Mouse (Mus musculus) forebrain, embryonic 11.5 days (tissue): ENCODE results near the gene Tln1. TPM values are rescaled to one million over a fixed set of nuclear protein-coding genes. Genes with fewer than 3 reads are reported as not detected.
A peak's percentile ranks its signal among the peaks of the same experiment; 100 is the strongest.
"Not testable (repeated sequence)": the region's sequence is repeated elsewhere in the genome, so short reads cannot be mapped to it uniquely, and the experiment has no call there.

ENCODE experiments used
- ATAC-seq: fragments of 200-750 bp; cut with Nextera tagmentation; replicated peaks from 2 replicates; pipeline ENCODE4 v1.8.0; 2017; ENCODE audit warnings: moderate TSS enrichment; ENCODE audit not compliant: low FRiP score
- DNase-seq: peaks from one replicate; pipeline ENCODE4 v3.0.0-alpha.2; 2017; ENCODE audit warnings: low spot score
- H3K27ac ChIP-seq: fragments of 300-500 bp; sonication (generic); 2 replicates; pipeline ENCODE4 v1.5.1; 2014; ENCODE audit warnings: low read depth, low read length
- H3K27me3 ChIP-seq: fragments of 300-500 bp; sonication (generic); 2 replicates; pipeline ENCODE4 v1.6.1; 2014; ENCODE audit warnings: mild to moderate bottlenecking, low read length, mixed read lengths; ENCODE audit not compliant: control insufficient read depth, insufficient read depth
- H3K36me3 ChIP-seq: fragments of 300-500 bp; sonication (generic); 2 replicates; pipeline ENCODE4 v1.6.1; 2014; ENCODE audit warnings: mild to moderate bottlenecking, low read length, moderate library complexity, mixed read lengths; ENCODE audit not compliant: control insufficient read depth, insufficient read depth
- H3K4me1 ChIP-seq: fragments of 300-500 bp; sonication (generic); replicated peaks from 2 replicates; pipeline ENCODE4 v1.6.1; 2014; ENCODE audit warnings: low read length, mixed read lengths; ENCODE audit not compliant: control insufficient read depth, insufficient read depth
- H3K4me2 ChIP-seq: fragments of 300-500 bp; sonication (generic); 2 replicates; pipeline ENCODE4 v1.6.1; 2014; ENCODE audit warnings: low read depth, mild to moderate bottlenecking, low read length, moderate library complexity, mixed read lengths; ENCODE audit not compliant: severe bottlenecking
- H3K4me3 ChIP-seq: fragments of 300-500 bp; sonication (generic); 2 replicates; pipeline ENCODE4 v1.5.1; 2014; ENCODE audit warnings: low read depth, low read length
- H3K9ac ChIP-seq: fragments of 300-500 bp; sonication (generic); 2 replicates; pipeline ENCODE4 v1.6.1; 2014; ENCODE audit warnings: low read length
- H3K9me3 ChIP-seq: fragments of 300-500 bp; sonication (generic); 2 replicates; pipeline ENCODE4 v1.6.1; 2016; ENCODE audit warnings: low read length, mixed read lengths; ENCODE audit not compliant: control insufficient read depth
- WGBS: fragments of 180-500 bp; shearing (Covaris S2); extraction: QIAGEN DNeasy Blood & Tissue Kit; methylation state at CpG from one replicate; pipeline ENCODE4 v1.1.7; 2014; 5-methylcytosine and 5-hydroxymethylcytosine counted together
- polyA plus RNA-seq: library from polyadenylated mRNA; unstranded; fragments of >200 nt; fragmentation: Nextera tagmentation; extraction: Ambion mirVana; gene quantifications from 2 replicates; pipeline ENCODE4 v1.2.1, GENCODE M21; 2014

Gene Tln1
- polyA plus RNA-seq, 1 experiment from 2014 or later = 45.9 TPM

DNA sequence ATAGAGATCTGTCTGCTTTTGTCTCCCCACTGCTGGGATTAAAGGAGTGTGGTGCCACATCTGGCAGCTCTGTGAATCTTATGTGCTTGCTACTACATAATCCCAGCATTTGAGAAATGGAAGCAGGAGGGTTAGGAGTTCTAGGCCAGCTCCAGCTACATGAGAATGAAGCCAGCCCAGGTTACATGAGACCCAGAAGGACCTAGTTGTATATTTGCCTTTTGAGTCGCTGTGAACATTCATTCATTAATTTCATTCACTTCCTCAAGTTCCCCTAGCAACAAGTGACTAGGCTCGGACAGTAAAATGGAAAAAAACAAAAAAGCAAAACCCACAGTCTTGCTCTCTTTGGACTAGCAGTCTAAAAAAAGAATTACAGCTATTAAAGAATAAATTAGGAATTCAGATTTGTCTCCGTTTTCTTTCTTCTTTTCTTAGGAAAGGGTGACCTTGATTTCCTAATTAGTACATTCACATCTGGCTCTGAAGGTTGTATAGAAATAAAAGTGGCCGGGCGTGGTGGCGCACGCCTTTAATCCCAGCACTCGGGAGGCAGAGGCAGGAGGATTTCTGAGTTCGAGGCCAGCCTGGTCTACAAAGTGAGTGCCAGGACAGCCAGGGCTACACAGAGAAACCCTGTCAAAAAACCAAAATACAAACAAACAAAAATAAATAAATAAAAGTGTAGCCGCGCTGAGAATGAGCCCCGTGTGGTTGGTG is 70.2 kb downstream of the Tln1 start:
- no peak overlapping the region for H3K9ac ChIP-seq
- H3K9me3 ChIP-seq = no peaks in the 10 kb centered on the region
- peaks cover 2% of the 10 kb centered on the region; the same call in 1 of the 2 replicates for H3K36me3 ChIP-seq
- 48% methylated on average over 12 of the region's 12 CpGs for WGBS
- peak overlapping the region; percentile 31; the same call in 1 of the 2 replicates for H3K4me2 ChIP-seq
- ATAC-seq (no peak; the same call in 1 of the 2 replicates), DNase-seq (no peak)
- peaks cover 8% of the 10 kb centered on the region; the same call in 1 of the 2 replicates for H3K4me1 ChIP-seq
- peak overlapping the region; percentile 69; the same call in 1 of the 2 replicates for H3K4me3 ChIP-seq
- H3K27ac ChIP-seq = 0 out of 2 replicates have a peak overlapping the region, but pooled peaks have one; percentile 74
- no peaks in the 10 kb centered on the region; the same call in 1 of the 2 replicates for H3K27me3 ChIP-seq

DNA sequence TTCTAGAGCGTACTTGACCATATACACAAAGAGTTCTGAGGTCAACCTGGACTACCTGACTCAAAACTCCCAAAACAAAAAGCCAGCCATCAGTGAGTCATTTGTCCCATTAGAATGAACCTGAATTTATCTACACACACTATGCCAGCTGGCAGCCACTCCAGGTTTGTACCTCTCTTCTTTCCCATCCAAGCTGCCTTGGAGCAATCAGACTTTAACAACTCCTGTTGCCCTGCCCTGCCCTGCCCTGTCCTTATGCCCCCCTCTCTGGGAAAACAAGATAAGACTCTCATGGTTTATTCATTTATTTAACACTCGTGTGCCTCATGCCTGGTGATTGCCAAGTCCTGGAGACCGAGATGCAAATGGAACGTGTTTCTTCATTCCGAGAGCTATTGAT is 71.7 kb downstream of the Tln1 start:
- no peak overlapping the region for H3K9ac ChIP-seq
- 87% methylated on average over 5 of the region's 5 CpGs for WGBS
- DNase-seq (no peak), ATAC-seq (no peak)
- H3K27ac ChIP-seq = no peak overlapping the region
- peaks cover 6% of the 10 kb centered on the region; the same call in 1 of the 2 replicates for H3K4me1 ChIP-seq
- no peak overlapping the region for H3K4me3 ChIP-seq
- H3K27me3 ChIP-seq = no peaks in the 10 kb centered on the region; the same call in 1 of the 2 replicates
- H3K9me3 ChIP-seq = no peaks in the 10 kb centered on the region
- H3K4me2 ChIP-seq = no peak overlapping the region
- H3K36me3 ChIP-seq = no peaks in the 10 kb centered on the region

DNA sequence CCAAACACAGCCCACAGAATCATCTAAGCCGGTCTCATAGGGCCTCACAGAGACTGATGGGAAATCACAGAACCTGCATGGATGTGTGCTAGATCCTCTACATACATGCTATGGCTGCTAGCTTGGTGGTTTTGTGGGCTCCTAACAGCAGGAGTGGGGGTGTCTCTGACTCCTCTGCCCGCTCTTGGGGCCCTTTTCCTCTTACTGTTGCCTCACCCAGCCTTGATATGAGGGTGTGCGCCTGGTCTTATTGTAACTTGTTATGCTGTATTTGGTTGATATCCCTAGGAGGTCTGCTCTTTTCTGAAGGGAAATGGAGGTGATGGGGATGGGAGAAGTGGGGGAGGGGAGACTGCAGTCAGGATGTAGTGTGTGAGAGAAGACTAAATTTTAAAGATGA is 72.9 kb downstream of the Tln1 start:
- Histone ChIP-seq H3K4me3 (no peak overlapping the region), H3K9ac (no peak overlapping the region), H3K9me3 (no peaks in the 10 kb centered on the region), H3K4me1 (peaks cover 6% of the 10 kb centered on the region; the same call in 1 of the 2 replicates), H3K27me3 (no peaks in the 10 kb centered on the region), H3K27ac (no peak overlapping the region), H3K4me2 (no peak overlapping the region), H3K36me3 (no peaks in the 10 kb centered on the region)
- no peak for ATAC-seq
- 93% methylated on average over 3 of the region's 3 CpGs for WGBS
- DNase-seq = no peak

GRCm38 (mm10) chr4:43485666-43486065 is 76.8 kb downstream of the Tln1 start:
- H3K4me2 ChIP-seq, H3K4me1 ChIP-seq, DNase-seq, H3K27me3 ChIP-seq, H3K9me3 ChIP-seq, ATAC-seq, H3K27ac ChIP-seq, H3K9ac ChIP-seq, H3K4me3 ChIP-seq, H3K36me3 ChIP-seq: not testable (repeated sequence)
- WGBS = 80% methylated on average over 5 of the region's 5 CpGs

- no peak for DNase-seq
- no peak within 1 kb of the TSS for H3K4me3 ChIP-seq
- no peak within 1 kb of the TSS for H3K27ac ChIP-seq
- H3K36me3 ChIP-seq = no peaks in the 10 kb centered on the region
- no peak within 1 kb of the TSS for H3K4me2 ChIP-seq
- H3K27me3 ChIP-seq = no peaks in the 10 kb centered on the region
- no peaks in the 10 kb centered on the region for H3K4me1 ChIP-seq
- 70% methylated on average over 12 of the region's 12 CpGs for WGBS
- H3K9ac ChIP-seq = no peak within 1 kb of the TSS
- H3K9me3 ChIP-seq = no peaks in the 10 kb centered on the region
- ATAC-seq = no peak
These were observed 78.9 kb downstream of the Tln1 start, which contains the start of gene Sit1 for GRCm38 (mm10) chr4:43483535-43484091. Sit1 (minus strand) TSS chr4:43483734.

- no peak overlapping the region for H3K9ac ChIP-seq
These were observed 79.9 kb downstream of the Tln1 start for GRCm38 (mm10) chr4:43482591-43482990.

DNA sequence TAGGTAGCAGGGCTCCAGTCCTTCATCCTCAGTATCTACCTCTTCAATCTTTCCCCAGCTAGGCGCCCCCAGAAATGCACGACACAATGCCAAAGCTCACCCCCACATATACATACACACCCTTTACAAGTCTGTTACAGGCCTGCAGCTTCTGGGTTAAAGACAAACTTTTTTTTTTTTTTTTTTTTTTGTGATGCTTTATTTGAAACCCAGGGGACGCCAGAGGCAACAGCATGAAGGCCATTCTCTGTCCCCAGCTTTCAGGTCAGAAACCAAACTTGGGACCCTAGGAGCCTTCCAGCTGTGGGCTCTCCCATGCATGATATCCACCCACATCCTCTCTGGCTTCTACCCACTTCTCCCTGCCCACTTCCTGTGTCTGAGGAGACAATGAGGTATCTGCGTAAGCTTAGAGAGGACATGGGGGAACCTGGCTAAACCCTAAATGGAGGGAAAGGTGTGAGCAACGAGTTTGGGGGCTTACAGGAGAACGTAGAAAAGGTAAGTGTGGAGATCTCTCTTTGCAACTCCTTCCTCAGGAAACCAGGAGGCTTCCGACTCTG is 80.5 kb downstream of the Tln1 start:
- Histone ChIP-seq H3K36me3 (no peaks in the 10 kb centered on the region), H3K27ac (no peak overlapping the region), H3K27me3 (no peaks in the 10 kb centered on the region), H3K9ac (no peak overlapping the region), H3K4me2 (no peak overlapping the region), H3K4me3 (no peak overlapping the region), H3K9me3 (no peaks in the 10 kb centered on the region), H3K4me1 (no peaks in the 10 kb centered on the region)
- 78% methylated on average over 7 of the region's 7 CpGs for WGBS
- ATAC-seq = no peak
- no peak for DNase-seq

More at GRCm38 (mm10) chr4:43482591-43482990, 79.9 kb downstream of the Tln1 start:
- no peak overlapping the region for H3K4me2 ChIP-seq
- no peaks in the 10 kb centered on the region for H3K9me3 ChIP-seq
- H3K4me1 ChIP-seq = no peaks in the 10 kb centered on the region
- H3K27me3 ChIP-seq = no peaks in the 10 kb centered on the region
- DNase-seq (no peak), ATAC-seq (no peak)
- no peaks in the 10 kb centered on the region for H3K36me3 ChIP-seq
- no peak overlapping the region for H3K27ac ChIP-seq
- WGBS = 75% methylated on average over 10 of the region's 10 CpGs
- no peak overlapping the region for H3K4me3 ChIP-seq
